Mouse (Mus musculus) CD8-positive naive resting alpha-beta T cell, adult 2 months (primary cell): ENCODE measurements around the gene Rbfox1.

ENCODE experiments used
- DNase-seq, 2 experiments: peaks; one replicate each; pipeline ENCODE4 v3.0.0; 2022; ENCODE audit warnings: low read depth in 2 of 2, low spot score in 2 of 2

Gene Rbfox1

DNA sequence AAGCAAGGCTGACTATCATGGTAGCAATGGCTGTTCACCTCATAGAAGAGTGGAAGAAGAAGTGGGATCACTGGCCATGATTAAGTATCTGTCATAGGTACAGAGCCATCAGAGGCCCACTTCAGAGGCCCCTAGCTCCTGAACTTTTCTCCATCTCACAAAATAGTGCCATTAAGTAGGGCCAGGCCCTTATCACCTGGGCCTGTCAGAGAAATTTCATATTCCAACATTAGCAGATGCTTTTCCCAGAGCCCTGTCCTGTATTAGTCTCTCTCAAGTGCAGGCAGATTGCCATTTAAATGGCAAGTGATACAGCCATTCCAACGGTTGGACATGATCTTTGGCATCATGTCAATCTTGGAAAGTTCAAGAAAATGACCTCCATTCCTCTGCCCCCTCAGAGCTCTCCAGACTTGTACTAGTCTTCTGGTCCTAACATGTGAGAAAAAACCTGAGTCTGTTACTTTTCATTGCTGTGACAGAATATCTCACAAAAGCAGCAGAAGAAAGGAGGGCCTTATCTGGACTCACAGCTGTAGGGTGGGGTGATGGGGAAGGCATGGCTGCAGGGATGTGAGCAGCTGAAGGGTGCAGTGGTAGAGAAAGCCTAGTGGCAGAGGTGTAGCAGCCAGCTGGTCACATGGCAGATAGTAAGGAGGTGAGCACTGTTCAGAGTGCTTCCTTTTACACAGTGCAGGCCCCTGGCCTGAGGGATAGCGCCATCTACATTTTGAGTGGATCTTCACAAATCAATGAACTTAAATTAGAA lies 210.6 kb downstream of the Rbfox1 start:
- DNase-seq, result no peak

DNA sequence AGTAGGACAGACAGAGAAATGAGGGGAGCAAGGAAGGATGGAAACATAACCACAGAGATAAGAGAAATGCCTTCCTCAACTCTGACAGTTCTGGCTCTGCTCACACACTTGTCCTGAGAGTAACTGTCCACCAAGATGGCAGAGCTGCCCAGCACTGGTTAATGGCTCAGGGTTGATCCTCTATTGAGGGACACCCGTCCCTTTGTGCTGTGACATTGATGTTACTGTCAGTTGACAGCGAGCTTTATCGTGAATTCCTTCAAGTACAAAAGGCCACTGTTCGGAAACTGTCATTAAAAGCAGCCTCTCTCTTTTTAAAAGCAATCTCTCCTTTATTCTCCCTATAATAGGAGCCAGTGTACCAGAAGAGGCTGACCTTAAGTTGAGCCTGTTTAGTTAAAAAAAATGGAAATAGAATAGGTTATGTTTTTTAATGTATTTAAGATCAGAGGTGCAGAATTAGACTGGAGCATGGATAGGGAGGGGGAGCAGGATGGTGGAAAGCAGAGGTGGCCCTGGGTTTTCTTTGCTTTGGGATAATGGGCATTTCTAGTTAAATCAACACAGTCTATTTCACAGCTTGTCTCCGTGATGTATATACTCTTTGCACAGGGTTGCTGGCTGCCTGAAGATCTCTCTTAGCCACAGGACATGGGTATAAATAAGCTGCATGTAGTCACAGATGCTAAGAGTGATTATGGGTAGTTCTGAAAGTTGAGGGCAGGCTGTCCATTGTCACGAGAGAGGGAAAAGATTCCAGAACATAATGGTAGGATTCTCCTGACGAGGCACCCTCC lies 212.3 kb downstream of the Rbfox1 start:
- no peak for DNase-seq

DNA sequence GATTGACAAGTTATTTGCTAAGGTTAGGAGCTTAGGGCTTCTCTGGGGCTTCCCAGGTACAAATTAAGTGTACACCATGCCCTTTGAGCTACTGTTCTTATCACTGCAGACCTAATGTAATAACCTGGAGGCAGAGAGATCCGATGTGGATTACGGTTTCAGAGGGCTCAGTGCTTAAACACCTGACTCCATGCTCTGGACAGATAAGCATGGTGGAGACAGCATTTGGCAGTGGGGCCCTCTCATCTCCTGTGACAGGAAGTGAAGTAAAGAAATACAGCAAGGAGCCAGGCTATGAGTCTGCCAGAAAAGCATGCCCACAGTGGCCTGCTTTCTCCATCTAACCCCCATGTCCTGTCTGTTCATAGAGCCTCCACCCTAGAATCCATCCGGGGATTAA lies 213.0 kb downstream of the Rbfox1 start:
- no peak for DNase-seq

DNA sequence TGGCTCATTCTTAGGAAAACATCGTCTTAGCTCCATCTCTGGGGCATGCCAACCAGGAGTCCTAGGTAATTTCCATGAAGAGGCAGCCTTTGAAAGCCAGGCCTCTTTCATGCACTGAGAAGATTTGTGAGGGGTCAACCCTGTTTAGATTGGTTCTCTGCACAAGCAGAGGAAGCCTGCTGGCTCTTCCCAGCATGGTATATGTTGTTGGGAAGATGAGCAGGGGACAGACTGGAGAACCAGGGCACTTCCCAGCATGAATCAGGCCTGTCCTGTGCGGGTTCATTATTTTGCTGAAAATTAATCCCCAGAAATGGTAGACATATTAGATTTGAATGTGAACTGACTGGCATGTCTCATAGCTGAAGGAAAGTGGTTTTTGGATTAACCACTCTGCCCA lies 214.4 kb downstream of the Rbfox1 start:
- DNase-seq, result no peak

DNA sequence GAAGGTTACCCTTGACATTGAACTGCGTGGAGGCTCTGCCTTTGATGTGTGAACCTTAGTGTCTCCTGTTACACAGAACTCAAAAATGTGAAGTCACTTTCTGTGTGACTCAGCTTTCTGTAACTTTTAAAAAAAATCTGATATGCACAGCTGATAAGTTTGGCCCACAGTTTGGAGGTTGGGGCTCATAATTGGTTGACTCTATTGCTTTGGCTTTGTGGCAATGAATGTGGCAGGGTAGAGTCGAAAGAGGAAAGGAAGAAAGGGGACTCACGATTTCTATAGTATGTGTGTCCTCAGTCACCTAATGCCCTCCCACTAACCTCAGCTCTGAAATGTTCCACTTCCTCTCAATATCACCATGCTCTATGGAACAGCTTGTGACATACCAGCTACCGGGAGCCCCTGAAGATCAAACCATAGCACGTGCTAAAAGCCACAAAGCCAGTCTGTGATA lies 215.3 kb downstream of the Rbfox1 start:
- no peak for DNase-seq

DNA sequence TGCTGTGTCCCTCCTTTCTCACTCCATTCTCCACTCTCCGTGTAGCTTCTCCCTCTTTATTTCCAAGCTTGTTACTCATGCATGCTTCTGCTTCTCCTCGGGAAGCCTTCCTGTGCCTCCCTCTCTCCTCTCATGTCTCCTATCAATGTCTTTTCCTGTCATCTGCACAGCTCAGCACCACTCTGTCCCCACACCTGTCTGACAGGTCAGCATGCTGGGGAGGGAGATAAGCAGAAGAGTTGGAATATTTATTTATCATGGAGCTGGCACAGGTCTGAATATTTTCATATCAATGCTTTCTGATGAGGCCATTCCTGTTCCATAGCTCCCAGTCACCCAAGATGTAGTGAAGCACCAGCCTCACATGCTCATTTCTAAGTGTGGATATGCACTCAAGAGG lies 218.6 kb downstream of the Rbfox1 start:
- no peak for DNase-seq

DNA sequence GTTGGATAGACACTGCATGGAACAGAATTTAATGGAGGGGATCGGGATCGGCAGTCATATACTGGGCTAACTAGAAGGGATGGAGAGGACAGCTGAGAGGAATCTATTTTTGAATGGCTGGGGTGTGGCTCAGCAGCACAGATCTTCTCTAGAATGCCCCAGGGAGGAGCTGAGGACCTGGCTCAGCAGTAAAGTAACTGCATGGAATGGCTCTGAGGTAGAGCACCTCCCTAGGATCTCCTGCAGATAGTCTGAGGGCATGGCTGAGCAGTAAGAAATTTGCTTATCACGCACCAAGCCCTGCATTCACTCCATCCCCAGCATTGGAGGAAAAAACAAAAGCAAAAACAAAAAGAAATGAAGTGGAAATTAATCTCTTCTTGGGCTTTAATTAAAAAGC lies 225.0 kb downstream of the Rbfox1 start:
- no peak for DNase-seq

DNA sequence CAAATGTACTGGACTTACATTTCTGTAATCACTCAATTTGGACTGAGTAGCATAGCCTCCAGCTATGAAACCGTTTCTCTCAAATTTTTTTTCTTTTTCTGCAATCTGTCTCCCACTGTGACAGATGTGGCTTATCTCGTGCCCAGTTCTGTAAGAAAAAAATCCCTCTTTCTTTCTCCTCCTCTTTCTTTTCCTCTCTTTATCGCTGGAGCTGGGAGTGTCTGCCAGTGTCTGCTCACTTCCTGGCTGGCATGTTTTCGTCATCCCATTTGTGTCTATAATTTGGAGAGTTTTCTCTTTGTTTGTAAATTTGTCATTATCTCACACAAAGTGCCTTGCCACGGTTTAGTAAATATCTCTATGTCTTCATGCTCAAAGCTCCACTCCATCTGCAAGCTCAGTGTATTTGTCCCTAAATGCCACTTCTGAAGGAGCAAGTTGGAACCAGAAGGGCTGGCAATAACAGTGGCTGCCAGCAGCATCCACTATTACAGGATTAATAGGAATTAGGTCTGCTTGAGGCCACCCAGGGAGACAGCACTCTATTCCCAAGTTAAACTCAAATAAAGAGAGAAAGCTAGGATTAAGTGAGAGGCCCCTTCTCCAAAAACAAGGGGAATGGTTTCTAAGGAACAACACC lies 228.8 kb downstream of the Rbfox1 start:
- no peak for DNase-seq

DNA sequence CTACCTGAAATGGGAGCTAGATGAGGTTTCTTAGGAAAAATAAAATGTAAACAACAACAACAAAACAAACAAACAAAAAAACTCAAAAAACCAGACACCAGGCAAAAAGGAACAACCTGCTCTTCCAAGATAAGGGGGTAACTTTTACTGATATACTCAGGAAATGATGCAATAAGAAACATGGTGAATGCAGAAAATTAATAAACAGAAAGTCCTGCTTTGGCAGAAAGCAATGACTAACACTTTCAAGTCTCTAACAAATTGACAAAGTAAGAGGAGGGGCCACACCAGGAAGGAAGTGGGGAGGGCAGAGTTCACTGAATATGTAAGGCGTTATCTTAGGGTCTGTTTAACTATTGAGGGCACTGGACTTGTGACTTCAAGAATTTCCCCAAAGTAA lies 234.3 kb downstream of the Rbfox1 start:
- no peak for DNase-seq

DNA sequence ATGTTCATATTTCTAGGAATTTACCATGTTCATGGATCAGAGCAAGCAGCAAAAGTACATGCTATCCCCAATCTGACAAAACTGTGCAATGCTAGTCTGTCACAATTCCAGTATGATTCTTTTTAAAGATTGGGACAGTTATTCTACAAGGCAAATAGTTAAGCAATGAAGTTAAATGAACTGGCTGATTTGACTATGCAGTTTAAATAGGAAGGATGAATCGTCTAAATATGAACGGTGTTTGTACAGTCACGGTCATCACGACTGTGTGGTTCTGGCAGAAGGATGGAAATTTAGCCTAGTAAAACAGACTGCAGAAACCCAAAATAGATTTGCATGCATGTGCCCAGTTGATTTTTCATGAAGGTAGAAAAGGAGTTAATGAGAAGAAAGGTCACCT lies 236.1 kb downstream of the Rbfox1 start:
- DNase-seq, result no peak

DNA sequence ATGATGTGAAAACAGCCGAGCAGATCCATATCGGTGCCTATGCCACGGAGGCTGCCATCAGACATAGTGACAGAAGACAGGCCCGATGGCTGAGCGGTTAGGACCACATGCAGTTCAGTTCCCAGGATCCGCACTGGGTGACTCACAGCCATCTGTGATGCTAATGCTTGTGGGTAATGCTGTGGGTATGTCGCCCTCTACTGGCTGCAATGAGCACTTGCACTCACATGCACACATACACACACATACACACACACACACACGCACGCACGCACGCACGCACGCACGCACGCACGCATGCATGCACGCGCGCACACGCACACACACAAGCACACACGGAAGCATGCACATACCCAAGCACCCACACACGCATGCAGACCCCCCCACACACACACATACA lies 237.7 kb downstream of the Rbfox1 start:
- no peak for DNase-seq

DNA sequence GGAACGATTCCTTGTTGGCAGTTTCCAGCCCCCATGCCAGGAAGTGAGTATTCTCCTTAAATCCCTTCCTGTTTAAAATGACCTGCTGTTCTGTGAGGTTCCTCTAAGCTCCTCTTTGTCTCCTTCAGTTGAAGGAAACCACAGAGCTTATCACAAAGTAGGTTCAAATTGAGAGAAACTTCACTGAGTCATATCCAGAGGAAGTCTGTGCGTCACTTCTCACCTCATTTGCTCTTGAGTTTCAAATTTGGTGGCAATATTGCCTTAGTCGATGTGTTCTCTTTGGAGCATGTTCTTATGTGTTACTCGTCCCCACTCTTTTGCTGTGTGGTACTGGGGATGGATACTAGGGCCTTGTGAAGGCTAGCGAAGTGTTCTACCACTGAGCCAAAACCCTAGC lies 243.2 kb downstream of the Rbfox1 start:
- DNase-seq, result no peak

DNA sequence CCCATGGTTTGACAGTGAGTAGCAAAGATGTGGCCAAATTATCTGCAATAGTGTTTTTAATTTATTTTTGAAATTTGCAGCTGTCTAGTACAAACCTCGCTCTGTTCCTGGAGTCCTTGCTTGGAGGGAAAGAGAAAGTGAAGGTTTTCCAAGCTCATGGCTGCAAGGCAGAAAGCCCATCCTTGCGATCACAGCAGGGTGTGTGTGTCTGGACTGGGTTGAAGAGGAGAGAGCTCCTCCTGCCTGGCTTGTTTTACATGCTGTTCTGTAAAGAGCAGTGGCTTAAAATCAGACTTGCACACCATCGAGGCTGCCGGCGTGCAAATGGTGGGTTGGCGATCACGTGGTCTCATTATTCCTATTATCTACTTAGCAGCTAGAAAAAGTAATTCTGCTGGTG lies 249.9 kb downstream of the Rbfox1 start:
- no peak for DNase-seq

DNA sequence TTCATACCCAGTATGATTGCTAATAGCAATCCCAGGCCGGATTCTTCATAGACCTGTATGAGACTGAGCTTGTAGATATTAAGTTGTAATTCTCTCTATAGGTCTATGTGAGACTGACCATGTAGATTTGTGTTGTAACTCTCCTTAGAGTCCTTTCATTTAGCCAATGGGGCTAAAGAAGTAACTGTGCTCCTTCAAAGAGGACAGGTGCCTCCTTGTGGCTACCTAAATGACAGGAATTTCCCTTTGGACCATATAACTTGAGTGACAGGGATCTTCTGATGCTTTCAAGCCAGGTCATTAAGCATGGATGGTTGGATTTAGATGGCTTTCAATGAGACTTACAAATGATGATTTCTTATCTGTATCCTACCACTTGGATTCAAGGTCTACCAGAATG lies 254.3 kb downstream of the Rbfox1 start:
- DNase-seq, result no peak

DNA sequence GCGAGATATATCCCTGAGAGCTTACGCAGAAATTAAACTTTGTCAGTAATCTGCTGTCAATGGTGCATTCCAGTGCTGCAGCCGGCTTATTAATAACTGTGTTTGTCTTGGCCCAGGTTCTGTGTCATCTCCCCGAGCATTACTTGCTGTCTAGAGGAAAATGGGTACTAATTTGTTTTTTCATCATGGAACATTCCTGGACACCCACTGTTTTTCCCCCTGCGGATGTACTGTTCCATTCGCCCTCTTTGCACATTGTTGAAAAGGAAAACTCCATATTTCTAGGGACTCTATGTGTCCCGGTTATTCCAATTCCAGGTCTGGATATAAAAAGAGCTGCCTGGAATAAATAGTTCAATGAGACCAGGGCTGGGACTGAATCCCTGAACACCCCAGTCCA lies 262.8 kb downstream of the Rbfox1 start:
- DNase-seq, result no peak

DNA sequence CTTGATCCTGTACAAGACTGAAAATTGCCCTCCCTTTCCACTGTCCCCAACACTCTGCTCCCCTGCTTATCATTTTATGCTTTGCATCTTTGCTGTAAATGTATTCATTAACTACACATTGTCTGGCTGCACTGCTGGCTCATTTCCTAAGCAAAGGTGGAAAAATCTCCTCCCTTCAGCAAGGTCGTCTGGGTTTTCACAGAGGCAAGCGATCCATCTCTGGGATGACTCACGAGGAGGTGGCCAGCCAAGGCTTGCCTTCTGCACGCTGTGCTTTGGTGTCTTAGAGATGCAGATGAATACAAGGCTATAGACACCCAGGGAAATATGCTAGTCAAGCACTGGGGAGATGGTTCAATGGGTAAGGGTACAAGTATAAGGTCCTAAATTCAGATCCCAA lies 264.2 kb downstream of the Rbfox1 start:
- no peak for DNase-seq

DNA sequence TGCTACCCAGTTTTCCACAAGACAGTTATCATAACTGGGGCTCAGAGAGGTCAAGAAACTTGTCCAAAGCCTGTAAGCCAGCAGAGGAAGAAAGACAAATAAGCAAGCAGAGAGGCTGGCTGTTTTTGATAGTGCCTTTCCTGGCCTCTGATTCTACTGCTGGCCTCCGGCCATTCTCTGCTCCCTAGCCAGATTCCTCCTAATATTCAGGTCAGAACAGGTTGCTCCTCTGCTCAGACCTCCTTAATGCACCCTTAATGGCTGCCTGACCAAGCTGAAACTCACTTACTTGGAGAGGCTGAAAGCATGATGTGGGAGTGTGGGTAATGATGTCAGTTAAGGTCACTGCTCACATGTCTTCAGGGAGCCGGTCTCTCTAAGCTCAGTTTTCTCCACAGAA lies 270.4 kb downstream of the Rbfox1 start:
- DNase-seq, result no peak

DNA sequence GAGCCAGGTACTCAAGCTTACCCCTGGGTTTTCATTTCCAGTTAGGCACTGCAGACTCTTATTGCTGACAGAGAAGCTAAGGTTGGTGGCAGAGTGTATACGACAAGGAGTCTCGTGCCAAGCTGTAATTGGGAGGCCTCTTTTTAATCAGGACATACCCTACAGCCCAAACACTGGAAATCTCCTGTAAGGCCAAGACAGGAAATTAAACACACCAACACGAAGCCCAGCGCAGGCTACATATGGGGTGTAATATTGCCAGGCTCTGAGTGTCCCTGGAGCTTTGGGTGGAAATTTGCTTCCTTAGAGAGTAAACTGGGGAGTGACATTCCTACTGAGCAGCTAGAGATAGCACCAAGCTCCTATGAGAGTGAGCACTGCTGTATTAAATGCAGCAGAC lies 279.3 kb downstream of the Rbfox1 start:
- DNase-seq, result no peak

DNA sequence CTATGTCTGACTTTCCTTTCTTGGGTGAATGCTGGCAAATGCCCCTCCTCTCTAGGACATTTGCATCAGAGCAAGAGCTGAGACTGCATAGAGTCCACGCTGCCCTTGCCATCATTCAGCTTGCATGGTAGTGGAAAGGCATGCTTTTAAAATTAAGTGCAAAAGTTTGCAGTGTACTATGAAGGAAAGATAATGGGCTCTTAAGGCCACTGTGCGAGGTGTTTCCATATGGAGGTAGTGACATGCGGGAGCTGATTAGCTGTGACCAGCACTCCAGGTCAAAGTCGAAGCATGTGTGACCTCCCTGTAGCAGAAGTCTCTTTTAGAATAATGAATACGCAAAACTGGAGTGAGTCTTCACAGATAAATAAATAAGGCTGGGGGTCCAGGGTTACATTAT lies 284.2 kb downstream of the Rbfox1 start:
- no peak for DNase-seq

DNA sequence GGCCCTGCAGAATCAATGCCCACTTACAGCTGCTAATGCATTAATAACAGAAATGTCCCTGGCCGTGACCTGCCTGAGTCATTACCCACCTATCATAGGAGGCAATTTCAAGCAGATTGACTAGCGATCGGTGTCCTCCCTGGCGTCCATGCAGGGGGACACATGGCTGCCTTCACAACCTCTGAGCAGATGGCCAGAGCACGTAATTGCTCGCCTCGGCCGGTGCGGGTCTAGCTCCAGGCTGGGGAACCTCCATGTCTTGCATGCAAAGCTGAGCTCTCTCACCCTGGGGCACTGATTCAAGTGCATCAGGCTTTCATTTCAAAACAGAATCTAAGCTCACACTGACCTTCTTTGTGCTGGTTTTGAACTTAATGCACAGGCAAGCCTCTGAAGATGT lies 295.7 kb downstream of the Rbfox1 start:
- no peak for DNase-seq

DNA sequence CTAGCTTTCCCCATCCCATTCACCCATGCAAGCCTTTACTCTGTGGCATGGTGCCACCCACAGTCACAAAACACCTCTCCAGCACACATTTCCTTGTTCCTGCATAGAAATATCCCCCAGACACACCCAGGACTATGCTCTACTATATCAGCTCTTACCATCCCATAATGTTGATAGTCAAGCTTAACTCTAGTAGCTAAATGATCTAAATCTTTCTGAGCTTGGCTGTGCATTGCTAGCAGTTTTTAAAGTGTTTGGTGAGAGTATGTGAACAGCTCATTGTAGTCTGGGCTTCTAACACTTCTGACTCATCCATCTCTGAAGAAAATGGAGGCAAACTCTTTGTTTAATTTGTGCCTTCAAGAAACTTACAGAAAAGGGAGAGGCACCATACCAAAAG lies 297.2 kb downstream of the Rbfox1 start:
- no peak for DNase-seq

DNA sequence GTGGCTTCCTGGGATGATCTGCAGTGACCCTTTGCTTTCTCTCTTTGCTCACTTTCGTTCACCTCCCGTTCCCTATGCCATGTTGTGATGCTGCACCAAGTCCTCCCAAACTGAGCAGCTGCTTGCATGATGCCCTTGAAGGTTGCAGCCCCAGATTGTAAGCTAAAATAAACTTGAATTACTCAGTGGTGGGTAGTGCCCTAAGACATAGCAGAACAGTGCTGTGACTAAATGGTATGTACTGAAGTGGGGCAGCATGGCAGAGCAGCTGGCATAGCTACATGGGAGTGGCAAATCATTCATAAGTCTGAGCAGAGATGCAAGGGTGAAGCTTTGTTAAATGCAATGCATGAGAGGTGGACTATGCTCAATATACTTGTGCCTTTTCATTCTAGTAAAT lies 307.2 kb downstream of the Rbfox1 start:
- DNase-seq, result no peak
